Mouse (Mus musculus) hindlimb bud, embryonic 11.5 days (tissue): ENCODE measurements at regions not wholly inside any gene's neighbourhood (a gene's known extent, or its start where the extent isn't known, plus 50 kb on each side); places are given as distances from the start of the nearest gene placed in this dataset.
A peak's percentile ranks its signal among the peaks of the same experiment; 100 is the strongest.

Source experiments
- DNase-seq: peaks from one replicate; pipeline ENCODE4 v3.0.0-alpha.2; 2012; ENCODE audit warnings: low read depth, low spot score; ENCODE audit errors: extremely low spot score

GRCm38 (mm10) chr13:26594313-26594712, 175.7 kb downstream of the Hdgfl1 start:
- peak; percentile 20 for DNase-seq

GRCm38 (mm10) chr13:26593750-26594149, 176.2 kb downstream of the Hdgfl1 start:
- no peak for DNase-seq

- no peak for DNase-seq
These were observed 193.9 kb downstream of the Hdgfl1 start for GRCm38 (mm10) chr13:26575890-26576543.

- no peak for DNase-seq
These were observed 200.5 kb downstream of the Hdgfl1 start for GRCm38 (mm10) chr13:26569422-26569821.

- DNase-seq, result peak; percentile 84
These were observed 204.8 kb downstream of the Hdgfl1 start for GRCm38 (mm10) chr13:26564941-26565862.

- no peak for DNase-seq
These were observed 211.6 kb downstream of the Hdgfl1 start for GRCm38 (mm10) chr13:26558366-26558765.

- no peak for DNase-seq
These were observed 215.7 kb downstream of the Hdgfl1 start for GRCm38 (mm10) chr13:26554266-26554665.

GRCm38 (mm10) chr13:26552122-26552521, 217.8 kb downstream of the Hdgfl1 start:
- no peak for DNase-seq

GRCm38 (mm10) chr13:26538928-26539327, 231.0 kb downstream of the Hdgfl1 start:
- DNase-seq, result no peak

- DNase-seq, result no peak
These were observed 233.4 kb downstream of the Hdgfl1 start for GRCm38 (mm10) chr13:26536575-26536974.

- no peak for DNase-seq
These were observed 237.2 kb downstream of the Hdgfl1 start for GRCm38 (mm10) chr13:26532761-26533160.

GRCm38 (mm10) chr13:26519054-26519453, 250.9 kb downstream of the Hdgfl1 start:
- no peak for DNase-seq

- DNase-seq, result no peak
These were observed 251.5 kb downstream of the Hdgfl1 start for GRCm38 (mm10) chr13:26518425-26518824.

GRCm38 (mm10) chr13:26517646-26518045, 252.3 kb downstream of the Hdgfl1 start:
- no peak for DNase-seq

- DNase-seq, result no peak
These were observed 259.5 kb downstream of the Hdgfl1 start for GRCm38 (mm10) chr13:26510448-26510847.

GRCm38 (mm10) chr13:26509841-26510240, 260.1 kb downstream of the Hdgfl1 start:
- DNase-seq, result no peak

- DNase-seq, result no peak
These were observed 266.2 kb downstream of the Hdgfl1 start for GRCm38 (mm10) chr13:26503744-26504143.

- DNase-seq, result no peak
These were observed 272.9 kb downstream of the Hdgfl1 start for GRCm38 (mm10) chr13:26497086-26497485.

- DNase-seq, result no peak
These were observed 274.1 kb downstream of the Hdgfl1 start for GRCm38 (mm10) chr13:26495871-26496270.

GRCm38 (mm10) chr13:26469343-26469742, 300.6 kb downstream of the Hdgfl1 start:
- DNase-seq, result no peak

- DNase-seq, result no peak
These were observed 302.4 kb downstream of the Hdgfl1 start for GRCm38 (mm10) chr13:26467526-26467925.

GRCm38 (mm10) chr13:26464523-26464922, 305.4 kb downstream of the Hdgfl1 start:
- no peak for DNase-seq
